In the genomic region with DNA sequence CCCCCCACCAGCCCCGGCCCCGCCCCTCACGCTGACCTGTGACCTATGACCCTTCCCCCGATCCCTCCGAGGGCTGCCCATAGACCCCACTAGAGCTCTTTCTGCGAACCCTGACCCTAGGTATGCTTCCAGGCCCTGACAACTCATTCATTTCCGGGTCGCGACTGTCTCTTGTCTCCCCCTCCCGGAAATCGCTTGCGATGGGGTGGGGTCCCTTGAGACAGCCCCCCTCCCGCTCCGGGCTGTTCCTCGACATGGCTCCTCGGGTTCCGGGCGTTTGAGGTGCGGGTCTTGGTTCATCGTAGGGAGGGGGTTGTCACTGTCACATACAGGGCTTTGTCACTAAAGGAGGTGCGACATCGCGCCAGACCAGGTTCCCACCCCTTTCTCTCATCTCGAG, we compare ENCODE assay signal across 8 mouse cellular contexts. TPM values are rescaled to one million over a fixed set of nuclear protein-coding genes. Genes with fewer than 3 reads are reported as not detected.
DNase-seq lines count a peak whose midpoint lies in the region; ATAC-seq and TF ChIP-seq lines count a peak whose summit lies in the region.

No protein-coding gene starts in this region.

- TF ChIP-seq POLR2A in bone marrow, adult 2 months (IDR thresholded peaks at IDR 0.05; ENCODE audit: borderline replicate concordance, control insufficient read depth, low read depth, low read length), result no peak

- H3K9me3 ChIP-seq in erythroblast, embryonic 14.5 days (ENCODE audit: control insufficient read depth, low read length), result no peaks in the 10 kb centered on the region
- H3K9me3 ChIP-seq in liver, embryonic 16.5 days (replicated peaks; ENCODE audit: control insufficient read depth, low read length), result no peaks in the 10 kb centered on the region
- H3K9me3 ChIP-seq in neural tube, embryonic 13.5 days, result no peaks in the 10 kb centered on the region

- ATAC-seq in erythroblast, adult 5-6 weeks (replicated peaks; ENCODE audit: low FRiP score, poor library complexity, severe bottlenecking), result no peak
- ATAC-seq in liver, embryonic 16.5 days (ENCODE audit: low read depth), result no peak
- ATAC-seq in neural tube, embryonic 13.5 days (ENCODE audit: low read depth), result peak; percentile 51

- H3K27me3 ChIP-seq in erythroblast, embryonic 14.5 days (ENCODE audit: control insufficient read depth), result no peaks in the 10 kb centered on the region
- no peaks in the 10 kb centered on the region for H3K27me3 ChIP-seq in liver, embryonic 16.5 days (ENCODE audit: control insufficient read depth, insufficient read depth, low read depth, low read length)
- no peaks in the 10 kb centered on the region for H3K27me3 ChIP-seq in neural tube, embryonic 13.5 days

- 0 out of 2 replicates have a peak overlapping the region, but pooled peaks have one; percentile 29 for H3K27ac ChIP-seq in bone marrow, adult 2 months (ENCODE audit: control insufficient read depth, insufficient read depth, low read depth, low read length, poor library complexity)
- H3K27ac ChIP-seq in liver, embryonic 16.5 days (ENCODE audit: low read length), result peak overlapping the region; percentile 70
- peak overlapping the region; percentile 91 for H3K27ac ChIP-seq in neural tube, embryonic 13.5 days (replicated peaks)

- H3K4me3 ChIP-seq in erythroblast, embryonic 14.5 days (replicated peaks), result peak overlapping the region; percentile 93
- H3K4me3 ChIP-seq in bone marrow, adult 2 months (replicated peaks; ENCODE audit: control insufficient read depth, low read depth, low read length), result peak overlapping the region; percentile 81
- H3K4me3 ChIP-seq in liver, embryonic 16.5 days (ENCODE audit: low read depth, low read length), result peak overlapping the region; percentile 93
- peak overlapping the region; percentile 77 for H3K4me3 ChIP-seq in neural tube, embryonic 13.5 days

- H3K36me3 ChIP-seq in erythroblast, embryonic 14.5 days (ENCODE audit: control insufficient read depth), result peaks cover 60% of the 10 kb centered on the region
- H3K36me3 ChIP-seq in liver, embryonic 16.5 days (ENCODE audit: control insufficient read depth, insufficient read depth), result peaks cover 3% of the 10 kb centered on the region
- peaks cover 46% of the 10 kb centered on the region for H3K36me3 ChIP-seq in neural tube, embryonic 13.5 days

- H3K4me1 ChIP-seq in erythroblast, embryonic 14.5 days (ENCODE audit: control insufficient read depth), result peaks cover 51% of the 10 kb centered on the region
- no peaks in the 10 kb centered on the region; the same call in 1 of the 2 replicates for H3K4me1 ChIP-seq in bone marrow, adult 2 months (ENCODE audit: control insufficient read depth, insufficient read depth, low read length)
- peaks cover 28% of the 10 kb centered on the region for H3K4me1 ChIP-seq in liver, embryonic 16.5 days (ENCODE audit: control insufficient read depth, low read depth, low read length)
- peaks cover 28% of the 10 kb centered on the region for H3K4me1 ChIP-seq in neural tube, embryonic 13.5 days (replicated peaks)

- DNase-seq in forelimb bud, embryonic 11.5 days (ENCODE audit: low read depth, low spot score), result peak; percentile 37
- peak; percentile 38 for DNase-seq in kidney, adult 18-20 months
- peak; percentile 62 to 75 for DNase-seq in thymus, postnatal 36 days

- TF ChIP-seq CTCF in bone marrow, adult 2 months (IDR thresholded peaks at IDR 0.05; ENCODE audit: control insufficient read depth, insufficient read depth, low read length), result no peak

- WGBS in bone marrow, adult 2 months, result under 1% methylated on average over 23 of the region's 24 CpGs
- under 1% methylated on average over 24 of the region's 24 CpGs for WGBS in liver, embryonic 16.5 days (ENCODE audit: insufficient replicate concordance)
- 1% methylated on average over 23 of the region's 24 CpGs for WGBS in neural tube, embryonic 13.5 days

- H3K9ac ChIP-seq in liver, embryonic 16.5 days (ENCODE audit: low read depth, low read length), result peak overlapping the region; percentile 91
- H3K9ac ChIP-seq in neural tube, embryonic 13.5 days, result peak overlapping the region; percentile 87

- peak overlapping the region; percentile 97 for H3K4me2 ChIP-seq in liver, embryonic 16.5 days (ENCODE audit: low read depth, low read length)
- H3K4me2 ChIP-seq in neural tube, embryonic 13.5 days, result peak overlapping the region; percentile 91

RNA-seq across cellular contexts. Expression of a gene that starts 0.4 kb away (rescaled TPM):
- 41.0 and 42.3 TPM in 2 replicates for polyA plus RNA-seq in erythroblast, embryonic 14.5 days (2012)
- total RNA-seq in erythroblast, adult 5-6 weeks (2015; ENCODE audit: low replicate concordance), result 7.7 and 15.0 TPM in 2 replicates
- total RNA-seq in erythroblast, adult 5-6 weeks (2017; ENCODE audit: low replicate concordance), result 5.7 and 7.9 TPM in 2 replicates
- 17.1 and 18.8 TPM in 2 replicates for polyA plus RNA-seq in bone marrow, adult 2 months (2011; ENCODE audit: insufficient read depth, insufficient read length, low replicate concordance, missing spikeins)
- 32.1 and 32.8 TPM in 2 replicates for polyA plus RNA-seq in liver, embryonic 16.5 days (2015; fragmentation: Nextera tagmentation; extraction: Ambion mirVana)
- polyA plus RNA-seq in neural tube, embryonic 13.5 days (2015; fragmentation: Nextera tagmentation; extraction: Ambion mirVana), result 217 and 231 TPM in 2 replicates

RNA-seq across cellular contexts. Expression of a gene that starts 4.7 kb away (rescaled TPM):
- polyA plus RNA-seq in erythroblast, embryonic 14.5 days (2012), result 18.9 and 20.4 TPM in 2 replicates
- 1.9 and 20.9 TPM in 2 replicates for total RNA-seq in erythroblast, adult 5-6 weeks (2015; ENCODE audit: low replicate concordance)
- 6.0 and 12.1 TPM in 2 replicates for total RNA-seq in erythroblast, adult 5-6 weeks (2017; ENCODE audit: low replicate concordance)
- polyA plus RNA-seq in bone marrow, adult 2 months (2011; ENCODE audit: insufficient read depth, insufficient read length, low replicate concordance, missing spikeins), result 24.3 and 42.9 TPM in 2 replicates
- 87.3 and 88.6 TPM in 2 replicates for polyA plus RNA-seq in liver, embryonic 16.5 days (2015; fragmentation: Nextera tagmentation; extraction: Ambion mirVana)
- 208 and 237 TPM in 2 replicates for polyA plus RNA-seq in neural tube, embryonic 13.5 days (2015; fragmentation: Nextera tagmentation; extraction: Ambion mirVana)

RNA-seq across cellular contexts. Expression of a gene that starts 6.0 kb away (rescaled TPM):
- 3.9 and 4.7 TPM in 2 replicates for polyA plus RNA-seq in erythroblast, embryonic 14.5 days (2012)
- 0.58 and 0.63 TPM in 2 replicates for total RNA-seq in erythroblast, adult 5-6 weeks (2015; ENCODE audit: low replicate concordance)
- total RNA-seq in erythroblast, adult 5-6 weeks (2017; ENCODE audit: low replicate concordance), result 2.2 and 3.5 TPM in 2 replicates
- polyA plus RNA-seq in bone marrow, adult 2 months (2011; ENCODE audit: insufficient read depth, insufficient read length, low replicate concordance, missing spikeins), result 3.9 and 9.1 TPM in 2 replicates
- polyA plus RNA-seq in liver, embryonic 16.5 days (2015; fragmentation: Nextera tagmentation; extraction: Ambion mirVana), result 5.0 and 5.7 TPM in 2 replicates
- 127 and 145 TPM in 2 replicates for polyA plus RNA-seq in neural tube, embryonic 13.5 days (2015; fragmentation: Nextera tagmentation; extraction: Ambion mirVana)

RNA-seq across cellular contexts. Expression of a gene that starts 16.4 kb away (rescaled TPM):
- 0.09 and 0.20 TPM in 2 replicates for polyA plus RNA-seq in erythroblast, embryonic 14.5 days (2012)
- total RNA-seq in erythroblast, adult 5-6 weeks (2015; ENCODE audit: low replicate concordance), result 0.21 TPM in 1 of 2 replicates, not detected in the other
- 0.14 TPM in 1 of 2 replicates, not detected in the other for total RNA-seq in erythroblast, adult 5-6 weeks (2017; ENCODE audit: low replicate concordance)
- polyA plus RNA-seq in bone marrow, adult 2 months (2011; ENCODE audit: insufficient read depth, insufficient read length, low replicate concordance, missing spikeins), result 2.9 and 6.3 TPM in 2 replicates
- polyA plus RNA-seq in liver, embryonic 16.5 days (2015; fragmentation: Nextera tagmentation; extraction: Ambion mirVana), result 0.07 and 0.14 TPM in 2 replicates
- polyA plus RNA-seq in neural tube, embryonic 13.5 days (2015; fragmentation: Nextera tagmentation; extraction: Ambion mirVana), result 6.1 and 7.8 TPM in 2 replicates

RNA-seq across cellular contexts. Expression of a gene that starts 18.5 kb away (rescaled TPM):
- polyA plus RNA-seq in erythroblast, embryonic 14.5 days (2012), result 1.2 and 1.4 TPM in 2 replicates
- 0.58 and 3.1 TPM in 2 replicates for total RNA-seq in erythroblast, adult 5-6 weeks (2015; ENCODE audit: low replicate concordance)
- 1.7 and 3.9 TPM in 2 replicates for total RNA-seq in erythroblast, adult 5-6 weeks (2017; ENCODE audit: low replicate concordance)
- polyA plus RNA-seq in bone marrow, adult 2 months (2011; ENCODE audit: insufficient read depth, insufficient read length, low replicate concordance, missing spikeins), result 6.3 and 7.9 TPM in 2 replicates
- 5.3 and 5.4 TPM in 2 replicates for polyA plus RNA-seq in liver, embryonic 16.5 days (2015; fragmentation: Nextera tagmentation; extraction: Ambion mirVana)
- 12.0 and 15.5 TPM in 2 replicates for polyA plus RNA-seq in neural tube, embryonic 13.5 days (2015; fragmentation: Nextera tagmentation; extraction: Ambion mirVana)

Comparison
In these comparisons a context has a peak if more than half of its experiments do, and no peak if none do; other contexts are left out.
1. H3K27ac ChIP-seq: peak in every context shown above with its lines; median percentile 91 in neural tube, embryonic 13.5 days; 70 in liver, embryonic 16.5 days; 29 in bone marrow, adult 2 months.
2. RNA of a gene that starts 6.0 kb away (polyA plus RNA-seq): 127 to 145 TPM in neural tube, embryonic 13.5 days; 3.9 to 9.1 TPM in bone marrow, adult 2 months, 5.0 to 5.7 TPM in liver, embryonic 16.5 days and 3.9 to 4.7 TPM in erythroblast, embryonic 14.5 days; every median in the first group is over 10 times any median in the second.
3. Peak in every context shown above with its lines, with median percentiles within 50 percentile points of each other: H3K4me3 ChIP-seq and DNase-seq.